Mouse (Mus musculus): ENCODE data around the gene Htatip2. TPM values are rescaled to one million over a fixed set of nuclear protein-coding genes. Genes with fewer than 3 reads are reported as not detected.

The Htatip2 gene
- polyA plus RNA-seq, 1 experiment from 2014 or later: 1.5 TPM

- Histone ChIP-seq H3K4me1 (no peaks in the 10 kb centered on the region), H3K27me3 (no peaks in the 10 kb centered on the region), H3K4me3 (no peak overlapping the region), H3K9me3 (no peaks in the 10 kb centered on the region), H3K36me3 (peaks cover 39% of the 10 kb centered on the region), H3K4me2 (replicated peaks) (no peak overlapping the region), H3K9ac (replicated peaks) (no peak overlapping the region), H3K27ac (replicated peaks) (no peak overlapping the region)
- 86% methylated on average over 2 of the region's 2 CpGs for WGBS
- no peak for ATAC-seq (replicated peaks)
These were observed 35.4 kb downstream of the Htatip2 start for GRCm38 (mm10) chr7:49794304-49794703.

- no peak overlapping the region for H3K9ac ChIP-seq (replicated peaks)
- no peak for ATAC-seq (replicated peaks)
- 82% methylated on average over 1 of the region's 1 CpGs for WGBS
- H3K4me2 ChIP-seq (replicated peaks): no peak overlapping the region
- H3K27me3 ChIP-seq: no peaks in the 10 kb centered on the region
- H3K4me1 ChIP-seq: no peaks in the 10 kb centered on the region
- H3K27ac ChIP-seq (replicated peaks): no peak overlapping the region
- no peak overlapping the region for H3K4me3 ChIP-seq
- H3K9me3 ChIP-seq: no peaks in the 10 kb centered on the region
- peaks cover 28% of the 10 kb centered on the region for H3K36me3 ChIP-seq
These were observed 38.3 kb downstream of the Htatip2 start for GRCm38 (mm10) chr7:49797171-49797570.

GRCm38 (mm10) chr7:49803511-49803910 lies 44.6 kb downstream of the Htatip2 start:
- H3K4me3 ChIP-seq: no peak overlapping the region
- H3K4me2 ChIP-seq (replicated peaks): no peak overlapping the region
- no peaks in the 10 kb centered on the region for H3K9me3 ChIP-seq
- no peaks in the 10 kb centered on the region for H3K4me1 ChIP-seq
- ATAC-seq (replicated peaks): no peak
- H3K9ac ChIP-seq (replicated peaks): no peak overlapping the region
- 89% methylated on average over 6 of the region's 6 CpGs for WGBS
- no peaks in the 10 kb centered on the region for H3K36me3 ChIP-seq
- no peaks in the 10 kb centered on the region for H3K27me3 ChIP-seq
- no peak overlapping the region for H3K27ac ChIP-seq (replicated peaks)

- no peaks in the 10 kb centered on the region for H3K9me3 ChIP-seq
- H3K4me3 ChIP-seq: no peak overlapping the region
- no peaks in the 10 kb centered on the region for H3K36me3 ChIP-seq
- WGBS: 79% methylated on average over 5 of the region's 5 CpGs
- H3K27me3 ChIP-seq: no peaks in the 10 kb centered on the region
- ATAC-seq (replicated peaks): no peak
- H3K4me2 ChIP-seq (replicated peaks): no peak overlapping the region
- H3K27ac ChIP-seq (replicated peaks): no peak overlapping the region
- H3K9ac ChIP-seq (replicated peaks): no peak overlapping the region
- no peaks in the 10 kb centered on the region for H3K4me1 ChIP-seq
These were observed 45.8 kb downstream of the Htatip2 start for GRCm38 (mm10) chr7:49804638-49805165.

GRCm38 (mm10) chr7:49805618-49806017 lies 46.7 kb downstream of the Htatip2 start:
- Histone ChIP-seq H3K36me3 (no peaks in the 10 kb centered on the region), H3K4me3 (no peak overlapping the region), H3K27ac (replicated peaks) (no peak overlapping the region), H3K9me3 (no peaks in the 10 kb centered on the region), H3K4me2 (replicated peaks) (no peak overlapping the region), H3K9ac (replicated peaks) (no peak overlapping the region), H3K27me3 (no peaks in the 10 kb centered on the region), H3K4me1 (no peaks in the 10 kb centered on the region)
- ATAC-seq (replicated peaks): no peak
- WGBS: 84% methylated on average over 3 of the region's 3 CpGs

- WGBS: 88% methylated on average over 9 of the region's 9 CpGs
- 0 out of 2 replicates have a peak, but pooled peaks cover 6% of the 10 kb centered on the region for H3K36me3 ChIP-seq
- no peaks in the 10 kb centered on the region for H3K27me3 ChIP-seq
- no peak overlapping the region for H3K9ac ChIP-seq (replicated peaks)
- no peak overlapping the region for H3K4me2 ChIP-seq (replicated peaks)
- H3K4me1 ChIP-seq: no peaks in the 10 kb centered on the region
- no peak overlapping the region for H3K4me3 ChIP-seq
- no peaks in the 10 kb centered on the region for H3K9me3 ChIP-seq
- H3K27ac ChIP-seq (replicated peaks): no peak overlapping the region
- ATAC-seq (replicated peaks): no peak
These were observed 48.3 kb downstream of the Htatip2 start for GRCm38 (mm10) chr7:49807093-49807682.

GRCm38 (mm10) chr7:49807846-49808622 lies 49.1 kb downstream of the Htatip2 start:
- H3K36me3 ChIP-seq: 0 out of 2 replicates have a peak, but pooled peaks cover 7% of the 10 kb centered on the region
- H3K27me3 ChIP-seq: no peaks in the 10 kb centered on the region
- 79% methylated on average over 17 of the region's 17 CpGs for WGBS
- no peak overlapping the region for H3K4me2 ChIP-seq (replicated peaks)
- no peak for ATAC-seq (replicated peaks)
- H3K4me1 ChIP-seq: no peaks in the 10 kb centered on the region
- H3K4me3 ChIP-seq: no peak overlapping the region
- no peak overlapping the region for H3K27ac ChIP-seq (replicated peaks)
- H3K9ac ChIP-seq (replicated peaks): no peak overlapping the region
- H3K9me3 ChIP-seq: no peaks in the 10 kb centered on the region

GRCm38 (mm10) chr7:49809100-49809499 lies 50.2 kb downstream of the Htatip2 start:
- Histone ChIP-seq H3K9me3 (no peaks in the 10 kb centered on the region), H3K4me3 (no peak overlapping the region), H3K9ac (replicated peaks) (no peak overlapping the region), H3K4me1 (no peaks in the 10 kb centered on the region), H3K27ac (replicated peaks) (no peak overlapping the region), H3K36me3 (0 out of 2 replicates have a peak, but pooled peaks cover 7% of the 10 kb centered on the region), H3K27me3 (no peaks in the 10 kb centered on the region), H3K4me2 (replicated peaks) (no peak overlapping the region)
- 89% methylated on average over 6 of the region's 6 CpGs for WGBS
- ATAC-seq (replicated peaks): no peak

GRCm38 (mm10) chr7:49809562-49809961 lies 50.6 kb downstream of the Htatip2 start:
- Histone ChIP-seq H3K9ac (replicated peaks) (no peak overlapping the region), H3K4me3 (no peak overlapping the region), H3K36me3 (0 out of 2 replicates have a peak, but pooled peaks cover 7% of the 10 kb centered on the region), H3K27ac (replicated peaks) (no peak overlapping the region), H3K4me1 (no peaks in the 10 kb centered on the region), H3K4me2 (replicated peaks) (no peak overlapping the region), H3K9me3 (no peaks in the 10 kb centered on the region), H3K27me3 (no peaks in the 10 kb centered on the region)
- WGBS: 56% methylated on average over 3 of the region's 3 CpGs
- no peak for ATAC-seq (replicated peaks)

- Histone ChIP-seq H3K27ac (replicated peaks) (no peak overlapping the region), H3K9me3 (no peaks in the 10 kb centered on the region), H3K4me1 (no peaks in the 10 kb centered on the region), H3K36me3 (0 out of 2 replicates have a peak, but pooled peaks cover 7% of the 10 kb centered on the region), H3K9ac (replicated peaks) (no peak overlapping the region), H3K4me2 (replicated peaks) (no peak overlapping the region), H3K4me3 (no peak overlapping the region), H3K27me3 (no peaks in the 10 kb centered on the region)
- ATAC-seq (replicated peaks): peak; percentile 58
- WGBS: 47% methylated on average over 4 of the region's 4 CpGs
These were observed 52.4 kb downstream of the Htatip2 start for GRCm38 (mm10) chr7:49811346-49811745.

GRCm38 (mm10) chr7:49819393-49819792 lies 60.5 kb downstream of the Htatip2 start:
- H3K9ac ChIP-seq (replicated peaks): no peak overlapping the region
- no peaks in the 10 kb centered on the region for H3K9me3 ChIP-seq
- 9% methylated on average over 4 of the region's 4 CpGs for WGBS
- H3K4me1 ChIP-seq: no peaks in the 10 kb centered on the region
- H3K4me3 ChIP-seq: no peak overlapping the region
- H3K27ac ChIP-seq (replicated peaks): no peak overlapping the region
- no peaks in the 10 kb centered on the region for H3K27me3 ChIP-seq
- ATAC-seq (replicated peaks): no peak
- no peak overlapping the region for H3K4me2 ChIP-seq (replicated peaks)
- H3K36me3 ChIP-seq: peaks cover 4% of the 10 kb centered on the region; the same call in 1 of the 2 replicates

GRCm38 (mm10) chr7:49821370-49821769 lies 62.5 kb downstream of the Htatip2 start:
- no peak overlapping the region for H3K9ac ChIP-seq (replicated peaks)
- H3K4me2 ChIP-seq (replicated peaks): no peak overlapping the region
- H3K9me3 ChIP-seq: no peaks in the 10 kb centered on the region
- ATAC-seq (replicated peaks): no peak
- no peak overlapping the region for H3K27ac ChIP-seq (replicated peaks)
- WGBS: 88% methylated on average over 1 of the region's 1 CpGs
- H3K36me3 ChIP-seq: peaks cover 4% of the 10 kb centered on the region; the same call in 1 of the 2 replicates
- H3K4me3 ChIP-seq: no peak overlapping the region
- H3K4me1 ChIP-seq: no peaks in the 10 kb centered on the region
- no peaks in the 10 kb centered on the region for H3K27me3 ChIP-seq
